Mouse (Mus musculus) midbrain, embryonic 16.5 days (tissue): Measurements from ENCODE around the gene Cd209a. TPM values are rescaled to one million over a fixed set of nuclear protein-coding genes. Genes with fewer than 3 reads are reported as not detected.

Source experiments
- ATAC-seq: fragments of 200-750 bp; cut with Nextera tagmentation; 2 replicates; pipeline ENCODE4 v1.8.0; 2017; ENCODE audit warnings: moderate TSS enrichment
- H3K27ac ChIP-seq: fragments of 300-500 bp; sonication (generic); 2 replicates; pipeline ENCODE4 v1.5.1; 2014; ENCODE audit warnings: mild to moderate bottlenecking, low read length, mixed read lengths
- H3K27me3 ChIP-seq: fragments of 300-500 bp; sonication (generic); 2 replicates; pipeline ENCODE4 v1.6.1; 2014; ENCODE audit warnings: low read depth, low read length, mixed read lengths; ENCODE audit not compliant: control insufficient read depth, insufficient read depth
- H3K36me3 ChIP-seq: fragments of 300-500 bp; sonication (generic); 2 replicates; pipeline ENCODE4 v1.6.1; 2014; ENCODE audit warnings: mild to moderate bottlenecking, low read length, moderate library complexity, mixed read lengths; ENCODE audit not compliant: control insufficient read depth, insufficient read depth
- H3K4me1 ChIP-seq: fragments of 300-500 bp; sonication (generic); 2 replicates; pipeline ENCODE4 v1.6.1; 2014; ENCODE audit warnings: mild to moderate bottlenecking, low read length, mixed read lengths; ENCODE audit not compliant: control insufficient read depth, insufficient read depth
- H3K4me2 ChIP-seq: fragments of 300-500 bp; sonication (generic); 2 replicates; pipeline ENCODE4 v1.6.1; 2014; ENCODE audit warnings: mild to moderate bottlenecking, low read length, mixed read lengths
- H3K4me3 ChIP-seq: fragments of 300-500 bp; sonication (generic); 2 replicates; pipeline ENCODE4 v1.5.1; 2014; ENCODE audit warnings: low read depth, mild to moderate bottlenecking, low read length, moderate library complexity, mixed read lengths
- H3K9ac ChIP-seq: fragments of 300-500 bp; sonication (generic); 2 replicates; pipeline ENCODE4 v1.6.1; 2014; ENCODE audit warnings: low read depth, low read length, mixed read lengths
- H3K9me3 ChIP-seq: fragments of 300-500 bp; sonication (generic); replicated peaks from 2 replicates; pipeline ENCODE4 v1.6.1; 2014; ENCODE audit warnings: mild to moderate bottlenecking, low read length, mixed read lengths; ENCODE audit not compliant: control insufficient read depth, poor library complexity, severe bottlenecking
- WGBS: fragments of 180-500 bp; shearing (Covaris S2); extraction: QIAGEN DNeasy Blood & Tissue Kit; methylation state at CpG from one replicate; pipeline ENCODE4 v1.1.7; 2014; 5-methylcytosine and 5-hydroxymethylcytosine counted together
- microRNA-seq: library from miRNA; unstranded; fragments of <30 nt; microRNA quantifications from one replicate; pipeline ENCODE4, GENCODE M21; 2017
- polyA plus RNA-seq: library from polyadenylated mRNA; unstranded; fragments of >200 nt; fragmentation: Nextera tagmentation; extraction: Ambion mirVana; gene quantifications from 2 replicates; pipeline ENCODE4 v1.2.1, GENCODE M21; 2015

Cd209a gene
- polyA plus RNA-seq, 1 experiment from 2014 or later: not detected

DNA sequence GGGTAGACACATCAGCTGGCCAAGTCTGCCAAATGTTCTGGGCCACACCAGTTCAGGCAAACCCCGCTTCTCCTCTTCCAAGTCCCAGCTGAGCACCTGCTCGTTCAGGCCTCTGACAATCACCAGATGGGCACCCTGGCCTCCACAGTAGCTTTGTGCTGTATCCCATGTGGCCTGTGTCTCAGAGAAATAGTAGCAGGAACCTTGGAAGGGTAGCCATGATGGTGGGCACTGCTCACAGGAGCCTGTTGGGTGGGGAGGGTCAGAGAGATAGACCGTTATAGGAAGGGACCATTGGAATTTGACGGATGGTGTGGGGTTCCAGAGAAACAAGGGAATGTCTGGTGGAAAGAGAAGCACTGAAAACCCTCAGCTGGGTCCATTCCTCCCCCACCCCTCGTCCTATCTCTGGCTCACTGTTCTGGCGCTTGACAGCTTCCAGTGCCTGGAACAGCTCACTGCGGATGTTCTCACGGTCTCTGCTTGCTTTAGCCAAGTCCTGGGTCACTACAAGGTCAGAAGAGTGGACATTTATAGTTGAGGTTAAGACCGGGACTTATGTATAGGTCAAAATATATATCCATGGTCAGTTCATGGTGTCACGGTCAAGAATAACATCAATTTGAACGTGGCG is 31.3 kb downstream of the Cd209a start:
- Histone ChIP-seq H3K27me3 (no peaks in the 10 kb centered on the region), H3K27ac (no peak overlapping the region), H3K4me2 (no peak overlapping the region), H3K9me3 (no peaks in the 10 kb centered on the region), H3K4me3 (no peak overlapping the region), H3K4me1 (no peaks in the 10 kb centered on the region), H3K9ac (no peak overlapping the region), H3K36me3 (no peaks in the 10 kb centered on the region)
- WGBS: 86% methylated on average over 12 of the region's 12 CpGs
- no peak for ATAC-seq

- no peak overlapping the region for H3K9ac ChIP-seq
- no peaks in the 10 kb centered on the region for H3K9me3 ChIP-seq
- no peak overlapping the region for H3K27ac ChIP-seq
- H3K4me1 ChIP-seq: no peaks in the 10 kb centered on the region
- 69% methylated on average over 2 of the region's 2 CpGs for WGBS
- H3K4me3 ChIP-seq: no peak overlapping the region
- H3K36me3 ChIP-seq: no peaks in the 10 kb centered on the region
- no peak overlapping the region for H3K4me2 ChIP-seq
- ATAC-seq: no peak
- H3K27me3 ChIP-seq: no peaks in the 10 kb centered on the region
These were observed 37.1 kb downstream of the Cd209a start for GRCm38 (mm10) chr8:3711646-3712045.

- Histone ChIP-seq H3K9me3 (no peaks in the 10 kb centered on the region), H3K27ac (no peak overlapping the region), H3K4me3 (no peak overlapping the region), H3K36me3 (no peaks in the 10 kb centered on the region), H3K4me2 (no peak overlapping the region), H3K4me1 (no peaks in the 10 kb centered on the region), H3K27me3 (no peaks in the 10 kb centered on the region), H3K9ac (no peak overlapping the region)
- no peak for ATAC-seq
- 79% methylated on average over 3 of the region's 3 CpGs for WGBS
These were observed 38.5 kb downstream of the Cd209a start for GRCm38 (mm10) chr8:3710312-3710711.

DNA sequence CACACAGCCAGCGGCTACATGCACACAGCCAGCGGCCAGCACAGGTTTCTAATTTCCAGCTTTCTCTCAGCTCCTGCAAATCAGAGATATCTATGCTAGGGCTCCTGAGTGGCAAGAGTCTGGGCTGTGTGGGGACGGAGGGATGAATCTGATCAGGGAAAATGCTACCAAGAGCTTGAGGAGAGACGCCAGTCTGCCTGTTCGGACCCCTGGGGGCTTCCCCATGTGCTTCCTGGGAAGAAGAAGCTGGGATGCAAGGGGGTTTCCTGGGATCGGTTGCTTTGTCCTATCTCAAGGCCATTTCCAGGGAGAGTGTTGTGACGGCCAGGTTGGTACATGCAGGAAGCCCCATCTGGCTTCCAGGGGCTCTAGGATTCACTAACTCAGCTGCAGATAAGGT is 41.2 kb downstream of the Cd209a start:
- ATAC-seq: no peak
- no peaks in the 10 kb centered on the region for H3K9me3 ChIP-seq
- H3K4me3 ChIP-seq: no peak overlapping the region
- H3K4me1 ChIP-seq: no peaks in the 10 kb centered on the region
- H3K27ac ChIP-seq: no peak overlapping the region
- H3K36me3 ChIP-seq: no peaks in the 10 kb centered on the region
- no peak overlapping the region for H3K9ac ChIP-seq
- H3K27me3 ChIP-seq: no peaks in the 10 kb centered on the region
- no peak overlapping the region for H3K4me2 ChIP-seq
- WGBS: 73% methylated on average over 7 of the region's 7 CpGs

GRCm38 (mm10) chr8:3705711-3706110 is 43.1 kb downstream of the Cd209a start:
- no peak for ATAC-seq
- Histone ChIP-seq H3K9ac (no peak overlapping the region), H3K27me3 (no peaks in the 10 kb centered on the region), H3K4me3 (no peak overlapping the region), H3K36me3 (no peaks in the 10 kb centered on the region), H3K4me1 (no peaks in the 10 kb centered on the region), H3K9me3 (no peaks in the 10 kb centered on the region), H3K4me2 (no peak overlapping the region), H3K27ac (no peak overlapping the region)
- WGBS: 75% methylated on average over 4 of the region's 4 CpGs

DNA sequence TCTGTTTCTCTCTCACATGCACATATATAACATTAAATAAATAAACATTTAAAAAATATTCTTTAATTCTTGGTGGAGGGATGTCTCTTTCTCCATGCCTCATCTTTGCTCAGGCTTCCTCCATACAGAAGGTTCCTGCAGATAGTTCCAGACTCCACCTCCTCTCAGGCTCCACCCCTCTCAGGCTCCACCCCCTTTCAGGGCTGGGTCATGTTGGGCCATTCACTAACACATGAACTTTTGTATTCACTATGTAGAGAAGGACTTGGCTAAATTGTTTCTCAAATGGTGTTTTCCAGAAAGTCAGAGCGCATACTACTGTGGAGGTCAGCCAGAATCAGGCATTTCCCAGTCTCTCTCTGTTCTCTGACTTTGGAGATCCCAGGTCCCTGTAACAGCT is 47.3 kb downstream of the Cd209a start:
- Histone ChIP-seq H3K27ac (no peak overlapping the region), H3K9me3 (no peaks in the 10 kb centered on the region), H3K36me3 (no peaks in the 10 kb centered on the region), H3K4me2 (no peak overlapping the region), H3K4me1 (no peaks in the 10 kb centered on the region), H3K9ac (no peak overlapping the region), H3K27me3 (no peaks in the 10 kb centered on the region), H3K4me3 (no peak overlapping the region)
- ATAC-seq: no peak
- 100% methylated on average over 1 of the region's 1 CpGs for WGBS

- Histone ChIP-seq H3K36me3 (no peaks in the 10 kb centered on the region), H3K9ac (no peak within 1 kb of the TSS), H3K27me3 (no peaks in the 10 kb centered on the region), H3K4me2 (no peak within 1 kb of the TSS), H3K4me1 (no peaks in the 10 kb centered on the region), H3K27ac (no peak within 1 kb of the TSS), H3K9me3 (no peaks in the 10 kb centered on the region), H3K4me3 (no peak within 1 kb of the TSS)
- WGBS: 91% methylated on average over 3 of the region's 3 CpGs
- no peak for ATAC-seq
These were observed 54.7 kb downstream of the Cd209a start, which contains the start of gene Fcer2a for GRCm38 (mm10) chr8:3694121-3694520. Gene Fcer2a, minus strand, starts transcription at chr8:3694175.

Small RNA genes lying within 50 kb of the gene (microRNA-seq; reads per million reads assigned to microRNA genes)
- not detected for gene Gm24934

Other genes starting within 250 kb of the Cd209a start
- 121 and 129 TPM in 2 replicates for gene Mcoln1, start 248.5 kb downstream of the Cd209a start, polyA plus RNA-seq
- 43.6 and 49.8 TPM in 2 replicates for gene Pnpla6, start 233.6 kb downstream of the Cd209a start, polyA plus RNA-seq
- 0.39 and 0.60 TPM in 2 replicates for gene C330021F23Rik, start 181.0 kb downstream of the Cd209a start, polyA plus RNA-seq
- gene Camsap3, start 161.7 kb downstream of the Cd209a start, polyA plus RNA-seq: 45.1 and 48.7 TPM in 2 replicates
- gene Xab2, start 127.7 kb downstream of the Cd209a start, polyA plus RNA-seq: 51.8 and 52.4 TPM in 2 replicates
- 63.5 and 68.0 TPM in 2 replicates for gene Pet100, start 127.4 kb downstream of the Cd209a start, polyA plus RNA-seq
- gene Pcp2, start 123.4 kb downstream of the Cd209a start, polyA plus RNA-seq: 1.7 and 2.5 TPM in 2 replicates
- gene Stxbp2, start 118.0 kb downstream of the Cd209a start, polyA plus RNA-seq: 41.4 and 46.2 TPM in 2 replicates
- 0.33 and 1.0 TPM in 2 replicates for gene Retn, start 93.2 kb downstream of the Cd209a start, polyA plus RNA-seq
- gene Mcemp1, start 83.2 kb downstream of the Cd209a start, polyA plus RNA-seq: 0.19 and 0.24 TPM in 2 replicates
- 16.8 and 20.9 TPM in 2 replicates for gene Fcor, start 76.6 kb downstream of the Cd209a start, polyA plus RNA-seq
- gene Trappc5, start 72.7 kb downstream of the Cd209a start, polyA plus RNA-seq: 71.6 and 72.5 TPM in 2 replicates
- gene Fcer2a, start 54.8 kb downstream of the Cd209a start, polyA plus RNA-seq: 0.57 and 0.63 TPM in 2 replicates
- gene Clec4g, start 28.3 kb downstream of the Cd209a start, polyA plus RNA-seq: not detected in 2 replicates
- not detected in 2 replicates for gene Cd209e, start 105.3 kb upstream of the Cd209a start, polyA plus RNA-seq
- not detected in 2 replicates for gene Cd209d, start 129.6 kb upstream of the Cd209a start, polyA plus RNA-seq
- not detected in 2 replicates for gene Cd209b, start 177.9 kb upstream of the Cd209a start, polyA plus RNA-seq
- gene Cd209c, start 205.8 kb upstream of the Cd209a start, polyA plus RNA-seq: 0.41 and 0.60 TPM in 2 replicates